Mouse (Mus musculus) midbrain, postnatal 0 days (tissue): Measurements from ENCODE around the gene Ccl9. TPM values are rescaled to one million over a fixed set of nuclear protein-coding genes. Genes with fewer than 3 reads are reported as not detected.

Experiments
- ATAC-seq: fragments of 200-750 bp; cut with Nextera tagmentation; 2 replicates; pipeline ENCODE4 v1.8.0; 2017; ENCODE audit warnings: moderate number of reproducible peaks, mild to moderate bottlenecking, moderate TSS enrichment, moderate library complexity; ENCODE audit not compliant: low FRiP score
- DNase-seq: peaks from one replicate; pipeline ENCODE4 v3.0.0-alpha.2; 2015; ENCODE audit warnings: low spot score
- H3K27ac ChIP-seq: fragments of 300-500 bp; sonication (generic); 2 replicates; pipeline ENCODE4 v1.5.1; 2014; ENCODE audit warnings: low read depth, mild to moderate bottlenecking, low read length, mixed read lengths
- H3K27me3 ChIP-seq: fragments of 300-500 bp; sonication (generic); 2 replicates; pipeline ENCODE4 v1.6.1; 2014; ENCODE audit warnings: low read length, control low read depth, mixed read lengths; ENCODE audit not compliant: insufficient read depth
- H3K36me3 ChIP-seq: fragments of 300-500 bp; sonication (generic); 2 replicates; pipeline ENCODE4 v1.6.1; 2014; ENCODE audit warnings: low read length, control low read depth, mixed read lengths; ENCODE audit not compliant: insufficient read depth
- H3K4me1 ChIP-seq: fragments of 300-500 bp; sonication (generic); 2 replicates; pipeline ENCODE4 v1.6.1; 2014; ENCODE audit warnings: mild to moderate bottlenecking, control low read depth, antibody characterized with exemption, low read length, mixed read lengths; ENCODE audit not compliant: insufficient read depth
- H3K4me2 ChIP-seq: fragments of 300-500 bp; sonication (generic); 2 replicates; pipeline ENCODE4 v1.6.1; 2014; ENCODE audit warnings: low read depth, mild to moderate bottlenecking, low read length, mixed read lengths; ENCODE audit not compliant: poor library complexity, severe bottlenecking
- H3K4me3 ChIP-seq: fragments of 300-500 bp; sonication (generic); 2 replicates; pipeline ENCODE4 v1.5.1; 2014; ENCODE audit warnings: low read depth, mild to moderate bottlenecking, low read length, moderate library complexity
- H3K9ac ChIP-seq: fragments of 300-500 bp; sonication (generic); replicated peaks from 2 replicates; pipeline ENCODE4 v1.6.1; 2014; ENCODE audit warnings: mild to moderate bottlenecking, low read length, moderate library complexity, mixed read lengths; ENCODE audit not compliant: poor library complexity, severe bottlenecking
- H3K9me3 ChIP-seq: fragments of 300-500 bp; sonication (generic); 2 replicates; pipeline ENCODE4 v1.6.1; 2016; ENCODE audit warnings: low read length, control low read depth
- CTCF ChIP-seq: IDR thresholded peaks from 2 replicates; pipeline ENCODE4 v1.5.1; 2016; ENCODE audit warnings: antibody characterized with exemption, mild to moderate bottlenecking
- WGBS: fragments of 180-500 bp; shearing (Covaris S2); extraction: QIAGEN DNeasy Blood & Tissue Kit; methylation state at CpG from one replicate; pipeline ENCODE4 v1.1.7; 2014; 5-methylcytosine and 5-hydroxymethylcytosine counted together
- polyA plus RNA-seq: library from polyadenylated mRNA; unstranded; fragments of >200 nt; fragmentation: Nextera tagmentation; extraction: Ambion mirVana; gene quantifications from 2 replicates; pipeline ENCODE4 v1.2.1, GENCODE M21; 2015
- total RNA-seq: library from RNA; depleted of rRNA; stranded (reverse); fragments of >200 nt; gene quantifications from 2 replicates; pipeline ENCODE4 v1.2.3, GENCODE M21; 2014; rRNA removed

The Ccl9 gene
- 1.3 and 2.9 TPM in 2 replicates for total RNA-seq
- 1.9 and 2.8 TPM in 2 replicates for polyA plus RNA-seq

DNA sequence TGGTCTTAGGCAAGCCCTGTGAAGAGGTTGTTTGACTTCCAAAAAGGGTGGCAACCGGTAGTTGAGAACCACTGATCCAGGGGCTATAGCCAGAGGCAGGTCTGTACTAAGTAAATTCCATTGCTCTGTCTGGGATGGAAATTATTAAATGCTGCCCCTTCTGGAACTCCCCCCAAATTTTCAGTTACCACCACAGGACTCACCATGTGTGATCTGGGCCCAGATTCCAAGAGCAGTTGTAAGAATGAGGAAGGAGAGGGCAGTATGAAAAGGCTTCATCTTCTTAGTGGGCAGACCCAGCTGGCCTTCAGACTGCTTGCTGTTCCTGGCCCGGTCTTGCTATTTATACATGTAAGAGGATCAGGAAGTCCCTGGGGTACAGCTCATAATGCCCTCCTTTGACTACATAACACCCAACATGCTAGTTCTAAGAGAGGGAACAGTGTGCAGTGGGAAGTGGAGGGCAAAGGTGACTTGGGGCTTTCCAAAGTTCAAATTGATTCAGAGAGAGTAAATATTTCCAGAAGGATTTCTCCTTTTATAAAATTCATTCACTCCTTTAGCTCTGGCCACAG, at the start of gene Ccl9:
Gene Ccl9 (minus strand): TSS at position 451 of the 575 bp plus-strand sequence.
- Histone ChIP-seq H3K4me1 (no peaks in the 10 kb centered on the region), H3K4me2 (no peak within 1 kb of the TSS), H3K9ac (no peak within 1 kb of the TSS), H3K36me3 (no peaks in the 10 kb centered on the region), H3K4me3 (no peak within 1 kb of the TSS), H3K27me3 (no peaks in the 10 kb centered on the region), H3K9me3 (no peaks in the 10 kb centered on the region), H3K27ac (no peak within 1 kb of the TSS)
- ATAC-seq (no peak), DNase-seq (no peak)
- WGBS, result 50% methylated on average over 2 of the region's 2 CpGs
- TF ChIP-seq CTCF, result no peak

DNA sequence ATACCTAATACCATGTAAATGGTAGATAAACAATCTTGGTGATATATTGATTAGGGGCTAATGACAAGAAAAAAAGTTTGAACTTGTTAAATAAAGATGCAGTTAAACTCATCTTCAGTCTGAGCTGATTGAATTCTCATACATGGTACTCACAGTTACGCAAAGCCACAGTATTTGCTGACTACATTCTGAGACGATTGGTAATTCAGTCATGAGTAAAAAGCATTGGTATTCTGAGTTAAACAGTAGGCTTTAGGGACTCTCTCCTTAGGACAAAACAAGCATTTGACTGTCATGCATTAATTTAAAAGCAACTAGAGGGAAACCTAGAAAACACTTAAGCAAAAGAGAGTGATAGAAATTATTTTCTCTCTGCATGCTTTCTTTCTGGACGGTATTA, 45.1 kb upstream of the Ccl9 start:
- H3K4me2 ChIP-seq, result no peak overlapping the region
- no peak overlapping the region for H3K9ac ChIP-seq
- ATAC-seq (no peak), DNase-seq (no peak)
- no peaks in the 10 kb centered on the region for H3K9me3 ChIP-seq
- no peaks in the 10 kb centered on the region for H3K36me3 ChIP-seq
- 90% methylated on average over 3 of the region's 3 CpGs for WGBS
- H3K27ac ChIP-seq, result no peak overlapping the region
- H3K4me1 ChIP-seq, result no peaks in the 10 kb centered on the region
- H3K4me3 ChIP-seq, result no peak overlapping the region
- TF ChIP-seq CTCF, result no peak
- no peaks in the 10 kb centered on the region for H3K27me3 ChIP-seq

GRCm38 (mm10) chr11:83619037-83619436, 40.6 kb upstream of the Ccl9 start:
- no peak overlapping the region for H3K4me2 ChIP-seq
- WGBS, result 94% methylated on average over 1 of the region's 1 CpGs
- no peaks in the 10 kb centered on the region for H3K4me1 ChIP-seq
- no peak for DNase-seq
- H3K36me3 ChIP-seq, result no peaks in the 10 kb centered on the region
- ATAC-seq, result no peak
- H3K9me3 ChIP-seq, result no peaks in the 10 kb centered on the region
- TF ChIP-seq CTCF, result no peak
- H3K27me3 ChIP-seq, result no peaks in the 10 kb centered on the region
- H3K4me3 ChIP-seq, result no peak overlapping the region
- H3K9ac ChIP-seq, result no peak overlapping the region
- H3K27ac ChIP-seq, result no peak overlapping the region

DNA sequence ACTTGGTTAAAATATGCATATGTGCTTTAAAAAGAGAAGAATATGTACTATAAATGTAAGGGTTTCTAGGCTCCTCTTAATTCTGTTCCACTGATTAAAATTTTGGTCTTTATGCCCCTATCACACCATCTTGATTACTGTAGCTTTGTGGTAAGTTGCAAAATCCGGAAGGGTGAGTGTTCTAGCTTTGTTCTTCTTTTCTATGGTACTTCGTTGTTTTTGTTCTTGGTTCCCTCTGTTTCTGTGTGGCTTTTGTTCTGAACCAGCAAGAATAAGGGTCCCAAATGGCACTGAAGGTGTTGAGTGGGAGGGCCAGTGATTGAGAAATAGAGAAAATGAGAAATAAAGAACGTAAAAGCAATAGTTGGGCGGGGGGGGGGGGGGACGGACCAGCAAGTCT, 39.8 kb upstream of the Ccl9 start:
- Histone ChIP-seq H3K4me3 (no peak overlapping the region), H3K4me1 (no peaks in the 10 kb centered on the region), H3K4me2 (no peak overlapping the region), H3K27me3 (no peaks in the 10 kb centered on the region), H3K9ac (no peak overlapping the region), H3K36me3 (no peaks in the 10 kb centered on the region), H3K9me3 (no peaks in the 10 kb centered on the region), H3K27ac (no peak overlapping the region)
- no peak for TF ChIP-seq CTCF
- 70% methylated on average over 5 of the region's 5 CpGs for WGBS
- no peak for ATAC-seq
- no peak for DNase-seq

DNA sequence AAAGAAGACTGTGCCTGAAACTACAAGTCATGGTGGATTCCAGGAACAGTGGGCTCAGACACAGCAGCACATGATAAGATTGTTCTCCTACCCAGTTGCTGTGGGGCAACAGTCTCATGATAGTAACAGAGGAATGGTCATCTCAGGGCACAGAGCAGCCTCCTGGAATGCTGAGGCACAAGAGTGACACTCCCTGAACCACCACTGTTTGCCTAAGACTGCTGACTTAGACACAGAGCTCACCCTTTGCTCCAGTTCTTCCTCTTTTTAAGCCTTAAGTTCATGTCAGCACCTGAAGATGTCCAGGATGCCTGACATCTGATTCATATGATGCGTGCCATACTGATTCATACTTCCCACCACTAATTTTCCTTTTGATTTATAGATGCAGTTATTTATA, 38.1 kb upstream of the Ccl9 start:
- DNase-seq (no peak), ATAC-seq (no peak)
- H3K27me3 ChIP-seq, result no peaks in the 10 kb centered on the region
- H3K27ac ChIP-seq, result no peak overlapping the region
- H3K9me3 ChIP-seq, result no peaks in the 10 kb centered on the region
- H3K4me1 ChIP-seq, result no peaks in the 10 kb centered on the region
- H3K36me3 ChIP-seq, result no peaks in the 10 kb centered on the region
- 91% methylated on average over 1 of the region's 1 CpGs for WGBS
- no peak for TF ChIP-seq CTCF
- H3K4me3 ChIP-seq, result no peak overlapping the region
- no peak overlapping the region for H3K4me2 ChIP-seq
- no peak overlapping the region for H3K9ac ChIP-seq

GRCm38 (mm10) chr11:83610900-83611299, 32.5 kb upstream of the Ccl9 start:
- Histone ChIP-seq H3K27ac (no peak overlapping the region), H3K4me2 (no peak overlapping the region), H3K9me3 (no peaks in the 10 kb centered on the region), H3K4me1 (no peaks in the 10 kb centered on the region), H3K36me3 (no peaks in the 10 kb centered on the region), H3K9ac (no peak overlapping the region), H3K27me3 (no peaks in the 10 kb centered on the region), H3K4me3 (no peak overlapping the region)
- DNase-seq (no peak), ATAC-seq (no peak)
- WGBS, result 80% methylated on average over 2 of the region's 2 CpGs
- no peak for TF ChIP-seq CTCF
